Mouse (Mus musculus): Measurements from ENCODE around the gene Vmn2r83. TPM values are rescaled to one million over a fixed set of nuclear protein-coding genes. Genes with fewer than 3 reads are reported as not detected.

The Vmn2r83 gene
- total and polyA plus RNA-seq, 3 experiments: not detected

DNA sequence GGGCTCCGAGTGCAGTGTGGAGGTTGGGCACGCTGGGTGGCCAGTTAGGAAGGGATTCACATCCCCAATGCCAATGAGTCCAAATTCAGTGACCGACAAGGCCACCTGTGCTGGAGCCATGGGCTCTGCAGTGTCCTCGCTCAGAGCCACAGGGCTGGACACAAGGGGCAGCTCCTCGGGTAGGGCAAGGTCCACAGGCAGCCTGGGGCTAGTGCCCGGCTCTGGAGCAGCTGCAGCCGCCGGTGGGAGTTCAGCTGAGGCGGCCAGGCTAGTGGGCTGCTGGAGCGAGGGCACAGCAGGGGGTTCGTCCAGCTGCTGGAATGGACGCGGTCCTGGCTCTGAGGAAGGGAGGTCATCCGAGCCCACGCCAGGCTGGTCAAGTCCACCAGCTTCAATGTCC is 73.0 kb downstream of the Vmn2r83 start:
- Histone ChIP-seq H3K36me3 (ENCODE audit: control insufficient read depth in 1 of 2, insufficient read depth in 2 of 2, low read length in 2 of 2) (no peaks in the 10 kb centered on the region; a peak in 1 of 4 replicates), H3K27me3 (ENCODE audit: control insufficient read depth in 1 of 2, insufficient read depth in 2 of 2, low read length in 2 of 2) (no peaks in the 10 kb centered on the region)
- DNase-seq (ENCODE audit: low read depth, low spot score): no peak

DNA sequence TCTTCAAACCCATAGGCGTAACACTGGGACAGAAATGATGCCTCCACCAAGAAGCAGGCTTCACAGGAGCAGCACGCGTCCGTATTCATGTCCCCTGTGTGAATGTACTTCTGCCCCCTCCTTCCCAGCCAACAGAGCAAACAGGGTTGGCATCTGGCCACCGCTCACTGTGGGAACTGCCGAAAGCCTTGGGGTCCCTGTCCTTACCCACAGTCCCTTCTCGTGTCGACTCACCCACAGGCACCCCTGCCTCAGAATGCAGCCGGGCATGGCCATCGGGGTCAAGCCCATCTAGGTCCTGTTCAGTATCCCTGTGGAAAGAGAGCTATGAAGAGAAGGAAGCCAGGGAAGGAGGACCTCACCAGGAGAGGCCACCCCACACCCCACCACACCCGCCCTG is 73.6 kb downstream of the Vmn2r83 start:
- H3K9ac ChIP-seq (ENCODE audit: control insufficient read depth, low read depth, low read length, poor library complexity, severe bottlenecking): no peak overlapping the region
- no peaks in the 10 kb centered on the region for H3K79me2 ChIP-seq (ENCODE audit: control insufficient read depth, insufficient read depth, low read length, poor library complexity)
- no peak overlapping the region for H3K27ac ChIP-seq (ENCODE audit: control insufficient read depth, low read depth, low read length)
- no peaks in the 10 kb centered on the region for H3K9me3 ChIP-seq (replicated peaks; ENCODE audit: insufficient read depth, low read length)
- H3K27me3 ChIP-seq (ENCODE audit: control insufficient read depth in 1 of 2, insufficient read depth in 2 of 2, low read length in 2 of 2): no peaks in the 10 kb centered on the region
- no peak for DNase-seq (ENCODE audit: low read depth, low spot score)
- no peaks in the 10 kb centered on the region; a peak in 1 of 4 replicates for H3K36me3 ChIP-seq (ENCODE audit: control insufficient read depth in 1 of 2, insufficient read depth in 2 of 2, low read length in 2 of 2)
- TF ChIP-seq ZC3H11A (IDR thresholded peaks at IDR 0.05; ENCODE audit: low read depth, low read length) (no peak), BHLHE40 (IDR thresholded peaks at IDR 0.05; ENCODE audit: borderline replicate concordance, low read depth, low read length) (no peak), UBTF (IDR thresholded peaks at IDR 0.05; ENCODE audit: borderline replicate concordance, insufficient read depth, low read depth, low read length) (no peak), SIN3A (IDR thresholded peaks at IDR 0.05; ENCODE audit: low read length) (no peak), CHD2 (IDR thresholded peaks at IDR 0.05; ENCODE audit: low read length) (no peak), ETS1 (IDR thresholded peaks at IDR 0.05; ENCODE audit: low read depth, low read length) (no peak), GABPA (IDR thresholded peaks at IDR 0.05; ENCODE audit: low read depth, low read length) (no peak), KAT2A (conservative IDR thresholded peaks at IDR 0.05; ENCODE audit: low read depth, low read length) (no peak)
- no peak overlapping the region for H3K4me3 ChIP-seq (ENCODE audit: control insufficient read depth in 1 of 2, insufficient read depth in 1 of 2, low read depth in 2 of 2, low read length in 2 of 2)
- H3K4me1 ChIP-seq (ENCODE audit: control insufficient read depth in 1 of 2, insufficient read depth in 2 of 2, low read length in 2 of 2): no peaks in the 10 kb centered on the region

More for the DNA sequence above, 73.0 kb downstream of the Vmn2r83 start:
- Histone ChIP-seq H3K4me1 (ENCODE audit: control insufficient read depth in 1 of 2, insufficient read depth in 2 of 2, low read length in 2 of 2) (no peaks in the 10 kb centered on the region), H3K27ac (ENCODE audit: control insufficient read depth, low read depth, low read length) (no peak overlapping the region), H3K4me3 (ENCODE audit: control insufficient read depth in 1 of 2, insufficient read depth in 1 of 2, low read depth in 2 of 2, low read length in 2 of 2) (no peak overlapping the region), H3K79me2 (ENCODE audit: control insufficient read depth, insufficient read depth, low read length, poor library complexity) (no peaks in the 10 kb centered on the region), H3K9me3 (replicated peaks; ENCODE audit: insufficient read depth, low read length) (no peaks in the 10 kb centered on the region), H3K9ac (ENCODE audit: control insufficient read depth, low read depth, low read length, poor library complexity, severe bottlenecking) (no peak overlapping the region)
- no peak for TF ChIP-seq MAFK (IDR thresholded peaks at IDR 0.05; ENCODE audit: borderline replicate concordance, low read depth, low read length)
- TF ChIP-seq TAL1 (IDR thresholded peaks at IDR 0.05; ENCODE audit: low read length): no peak
- no peak for TF ChIP-seq USF2 (IDR thresholded peaks at IDR 0.05; ENCODE audit: borderline replicate concordance in 1 of 2, insufficient read depth in 1 of 2, low read depth in 1 of 2, low read length in 2 of 2)
- no peak for TF ChIP-seq ELF1 (IDR thresholded peaks at IDR 0.05; ENCODE audit: low read depth, low read length)
- TF ChIP-seq E2F4 (IDR thresholded peaks at IDR 0.05; ENCODE audit: borderline replicate concordance, low read depth, low read length): no peak
- no peak for TF ChIP-seq ZC3H11A (IDR thresholded peaks at IDR 0.05; ENCODE audit: low read depth, low read length)
- no peak for TF ChIP-seq MEF2A (IDR thresholded peaks at IDR 0.05; ENCODE audit: extremely low read depth, insufficient replicate concordance, low read depth, low read length, poor library complexity, severe bottlenecking)
- TF ChIP-seq ZNF384 (IDR thresholded peaks at IDR 0.05; ENCODE audit: low read depth, low read length): no peak
- TF ChIP-seq KAT2A (conservative IDR thresholded peaks at IDR 0.05; ENCODE audit: low read depth, low read length): no peak

Other genes with a start within 250 kb of the Vmn2r83 start
- gene Vmn2r81, start 221.0 kb upstream of the Vmn2r83 start, total RNA-seq (2012; rRNA removed): not detected in 2 replicates
- not detected for gene Vmn2r81, start 221.0 kb upstream of the Vmn2r83 start, polyA plus RNA-seq (2012; ENCODE audit: insufficient read depth in 1 of 2, insufficient read length in 2 of 2, low read depth in 1 of 2, low replicate concordance in 2 of 2, missing spikeins in 1 of 2)
- not detected in 2 replicates for gene Vmn2r82, start 112.2 kb upstream of the Vmn2r83 start, total RNA-seq (2012; rRNA removed)
- not detected for gene Vmn2r82, start 112.2 kb upstream of the Vmn2r83 start, polyA plus RNA-seq (2012; ENCODE audit: insufficient read depth in 1 of 2, insufficient read length in 2 of 2, low read depth in 1 of 2, low replicate concordance in 2 of 2, missing spikeins in 1 of 2)
- 25.5 and 26.0 TPM in 2 replicates for gene Plpp2, start 65.1 kb downstream of the Vmn2r83 start, total RNA-seq (2012; rRNA removed)
- 10 to 100 TPM in 1 of 2 experiments, not detected in 1; 32.8 TPM for gene Plpp2, start 65.1 kb downstream of the Vmn2r83 start, polyA plus RNA-seq (2012; ENCODE audit: insufficient read depth in 1 of 2, insufficient read length in 2 of 2, low read depth in 1 of 2, low replicate concordance in 2 of 2, missing spikeins in 1 of 2)
- 19.8 and 24.8 TPM in 2 replicates for gene Mier2, start 86.5 kb downstream of the Vmn2r83 start, total RNA-seq (2012; rRNA removed)
- 10 to 100 TPM in 1 of 2 experiments, not detected in 1; 36.2 TPM for gene Mier2, start 86.5 kb downstream of the Vmn2r83 start, polyA plus RNA-seq (2012; ENCODE audit: insufficient read depth in 1 of 2, insufficient read length in 2 of 2, low read depth in 1 of 2, low replicate concordance in 2 of 2, missing spikeins in 1 of 2)
- gene Theg, start 118.6 kb downstream of the Vmn2r83 start, total RNA-seq (2012; rRNA removed): not detected in 2 replicates
- not detected for gene Theg, start 118.6 kb downstream of the Vmn2r83 start, polyA plus RNA-seq (2012; ENCODE audit: insufficient read depth in 1 of 2, insufficient read length in 2 of 2, low read depth in 1 of 2, low replicate concordance in 2 of 2, missing spikeins in 1 of 2)
- gene C2cd4c, start 145.3 kb downstream of the Vmn2r83 start, total RNA-seq (2012; rRNA removed): not detected in 2 replicates
- gene C2cd4c, start 145.3 kb downstream of the Vmn2r83 start, polyA plus RNA-seq (2012; ENCODE audit: insufficient read depth in 1 of 2, insufficient read length in 2 of 2, low read depth in 1 of 2, low replicate concordance in 2 of 2, missing spikeins in 1 of 2): under 1 TPM in 1 of 2 experiments, not detected in 1; 0.01 TPM
- not detected in 2 replicates for gene Shc2, start 169.2 kb downstream of the Vmn2r83 start, total RNA-seq (2012; rRNA removed)
- not detected for gene Shc2, start 169.2 kb downstream of the Vmn2r83 start, polyA plus RNA-seq (2012; ENCODE audit: insufficient read depth in 1 of 2, insufficient read length in 2 of 2, low read depth in 1 of 2, low replicate concordance in 2 of 2, missing spikeins in 1 of 2)
- gene Odf3l2, start 177.0 kb downstream of the Vmn2r83 start, total RNA-seq (2012; rRNA removed): not detected in 2 replicates
- not detected for gene Odf3l2, start 177.0 kb downstream of the Vmn2r83 start, polyA plus RNA-seq (2012; ENCODE audit: insufficient read depth in 1 of 2, insufficient read length in 2 of 2, low read depth in 1 of 2, low replicate concordance in 2 of 2, missing spikeins in 1 of 2)
- gene Madcam1, start 195.8 kb downstream of the Vmn2r83 start, total RNA-seq (2012; rRNA removed): not detected in 2 replicates
- gene Madcam1, start 195.8 kb downstream of the Vmn2r83 start, polyA plus RNA-seq (2012; ENCODE audit: insufficient read depth in 1 of 2, insufficient read length in 2 of 2, low read depth in 1 of 2, low replicate concordance in 2 of 2, missing spikeins in 1 of 2): not detected
- gene Tpgs1, start 200.6 kb downstream of the Vmn2r83 start, total RNA-seq (2012; rRNA removed): 17.7 and 23.5 TPM in 2 replicates
- 10 to 100 TPM in 1 of 2 experiments, not detected in 1; 48.0 TPM for gene Tpgs1, start 200.6 kb downstream of the Vmn2r83 start, polyA plus RNA-seq (2012; ENCODE audit: insufficient read depth in 1 of 2, insufficient read length in 2 of 2, low read depth in 1 of 2, low replicate concordance in 2 of 2, missing spikeins in 1 of 2)
- gene Cdc34, start 213.5 kb downstream of the Vmn2r83 start, total RNA-seq (2012; rRNA removed): 288 and 318 TPM in 2 replicates
- 100 to 1,000 TPM; 417 to 422 TPM for gene Cdc34, start 213.5 kb downstream of the Vmn2r83 start, polyA plus RNA-seq (2012; ENCODE audit: insufficient read depth in 1 of 2, insufficient read length in 2 of 2, low read depth in 1 of 2, low replicate concordance in 2 of 2, missing spikeins in 1 of 2)
- gene Gzmm, start 220.3 kb downstream of the Vmn2r83 start, total RNA-seq (2012; rRNA removed): 1.5 and 2.5 TPM in 2 replicates
- gene Gzmm, start 220.3 kb downstream of the Vmn2r83 start, polyA plus RNA-seq (2012; ENCODE audit: insufficient read depth in 1 of 2, insufficient read length in 2 of 2, low read depth in 1 of 2, low replicate concordance in 2 of 2, missing spikeins in 1 of 2): 1 to 10 TPM in 1 of 2 experiments, not detected in 1; 2.3 TPM
- 346 and 406 TPM in 2 replicates for gene Bsg, start 235.8 kb downstream of the Vmn2r83 start, total RNA-seq (2012; rRNA removed)
- gene Bsg, start 235.8 kb downstream of the Vmn2r83 start, polyA plus RNA-seq (2012; ENCODE audit: insufficient read depth in 1 of 2, insufficient read length in 2 of 2, low read depth in 1 of 2, low replicate concordance in 2 of 2, missing spikeins in 1 of 2): 100 to 1,000 TPM; 318 to 700 TPM
- gene Hcn2, start 247.9 kb downstream of the Vmn2r83 start, total RNA-seq (2012; rRNA removed): 0.42 and 0.59 TPM in 2 replicates
- 1 to 10 TPM in 1 of 2 experiments, not detected in 1; 1.6 TPM for gene Hcn2, start 247.9 kb downstream of the Vmn2r83 start, polyA plus RNA-seq (2012; ENCODE audit: insufficient read depth in 1 of 2, insufficient read length in 2 of 2, low read depth in 1 of 2, low replicate concordance in 2 of 2, missing spikeins in 1 of 2)